Mouse (Mus musculus) heart, embryonic 10.5 days (tissue): ENCODE results near the gene Dmrta2. TPM values are rescaled to one million over a fixed set of nuclear protein-coding genes. Genes with fewer than 3 reads are reported as not detected.

ENCODE experiments used
- DNase-seq: peaks from one replicate; pipeline ENCODE4 v3.0.0-alpha.2; 2017; ENCODE audit warnings: low spot score
- H3K27ac ChIP-seq: fragments of 300-500 bp; sonication (generic); 2 replicates; pipeline ENCODE4 v1.5.1; 2016; ENCODE audit warnings: mild to moderate bottlenecking
- H3K27me3 ChIP-seq: fragments of 300-500 bp; sonication (generic); 2 replicates; pipeline ENCODE4 v1.6.1; 2016; ENCODE audit warnings: mild to moderate bottlenecking; ENCODE audit not compliant: poor library complexity, insufficient read depth, severe bottlenecking
- H3K36me3 ChIP-seq: fragments of 300-500 bp; sonication (generic); 2 replicates; pipeline ENCODE4 v1.6.1; 2016; ENCODE audit warnings: mild to moderate bottlenecking, moderate library complexity
- H3K4me1 ChIP-seq: fragments of 300-500 bp; sonication (generic); 2 replicates; pipeline ENCODE4 v1.6.1; 2016; ENCODE audit warnings: mild to moderate bottlenecking
- H3K4me3 ChIP-seq: fragments of 300-500 bp; sonication (generic); 2 replicates; pipeline ENCODE4 v1.5.1; 2016; ENCODE audit warnings: mild to moderate bottlenecking, moderate library complexity
- H3K9me3 ChIP-seq: fragments of 300-500 bp; sonication (generic); 2 replicates; pipeline ENCODE4 v1.6.1; 2016; ENCODE audit warnings: mild to moderate bottlenecking, moderate library complexity
- WGBS: fragments of 180-500 bp; shearing (Covaris S2); methylation state at CpG from one replicate; pipeline ENCODE4 v1.1.7; 2016; 5-methylcytosine and 5-hydroxymethylcytosine counted together
- polyA plus RNA-seq: library from polyadenylated mRNA; unstranded; fragments of >200 nt; fragmentation: Nextera tagmentation; extraction: Ambion mirVana; gene quantifications from 2 replicates; pipeline ENCODE4 v1.2.1, GENCODE M21; 2016

Gene Dmrta2
- 0.11 and 0.15 TPM in 2 replicates for polyA plus RNA-seq

DNA sequence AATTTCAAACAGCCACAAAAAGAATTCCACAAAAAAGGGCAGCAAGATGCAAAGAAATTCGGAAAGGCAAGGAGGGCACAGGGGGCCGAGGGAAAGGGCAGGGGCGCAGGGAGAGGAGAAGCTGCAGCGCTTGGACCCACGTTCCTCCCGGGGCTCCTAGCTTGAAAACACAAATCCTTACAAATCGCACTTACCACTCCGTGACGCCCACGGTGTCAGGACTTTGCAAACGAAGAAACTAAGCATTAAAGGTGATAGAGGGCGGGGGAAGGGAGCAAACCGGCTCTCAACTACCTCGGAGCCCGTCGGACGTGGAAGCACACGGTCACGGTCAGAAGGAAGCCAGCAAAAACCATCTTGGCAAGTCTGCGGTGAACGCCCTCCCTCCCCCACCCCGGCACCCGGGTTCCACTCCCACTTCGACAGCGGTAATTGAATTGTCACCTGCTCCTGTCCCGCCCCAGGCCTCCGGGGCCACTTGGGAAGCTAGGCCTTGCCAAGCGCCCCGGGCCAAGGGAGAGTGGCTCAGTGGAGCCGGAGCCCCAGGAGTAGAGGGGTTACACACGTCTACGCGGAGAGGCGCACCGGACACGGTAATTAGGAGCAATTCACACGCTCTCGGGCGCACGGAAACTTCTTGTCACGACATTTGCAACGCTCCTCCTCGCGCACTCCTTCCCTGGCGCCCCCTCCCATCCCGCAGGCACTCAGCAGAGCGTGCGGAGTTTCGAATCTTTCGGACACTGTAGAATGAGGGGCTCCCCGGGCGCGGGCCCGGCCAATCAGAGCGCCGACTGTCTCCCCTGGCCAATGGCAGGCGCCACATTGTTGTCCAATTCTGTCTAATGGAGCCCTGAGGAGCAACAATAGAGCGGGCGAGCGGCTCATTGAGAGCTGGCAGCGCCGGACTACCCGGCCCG is at the start of gene Dmrta2:
TSS of gene Dmrta2 (plus strand) at position 906 of the 920 bp plus-strand sequence.
- peaks cover 100% of the 10 kb centered on the region for H3K27me3 ChIP-seq
- H3K4me1 ChIP-seq = peaks cover 39% of the 10 kb centered on the region
- H3K4me3 ChIP-seq = peak within 1 kb of the TSS; percentile 65
- no peaks in the 10 kb centered on the region for H3K36me3 ChIP-seq
- under 1% methylated on average over 64 of the region's 64 CpGs for WGBS
- no peaks in the 10 kb centered on the region for H3K9me3 ChIP-seq
- DNase-seq = no peak
- H3K27ac ChIP-seq = peak within 1 kb of the TSS; percentile 67; the same call in 1 of the 2 replicates

DNA sequence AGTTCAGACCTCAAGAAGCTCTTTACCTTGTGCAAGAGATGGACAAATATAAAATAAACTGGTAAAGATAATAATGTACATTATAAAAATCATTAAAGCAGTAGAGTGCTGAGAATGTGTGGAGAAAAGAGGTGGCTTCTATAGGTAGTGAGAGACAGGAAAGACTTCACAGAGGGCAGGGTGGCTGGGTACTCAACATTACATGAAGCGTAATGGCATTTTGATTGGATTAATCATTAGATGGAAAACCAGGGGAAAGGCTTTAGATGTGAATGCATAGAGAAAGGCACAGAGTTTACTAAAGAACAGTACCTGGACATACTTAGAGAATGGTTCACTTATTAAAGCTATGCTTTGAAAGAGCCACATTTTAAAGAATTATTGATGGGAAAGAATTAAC is 48.8 kb upstream of the Dmrta2 start:
- H3K27me3 ChIP-seq = no peaks in the 10 kb centered on the region
- no peak for DNase-seq
- no peaks in the 10 kb centered on the region for H3K36me3 ChIP-seq
- WGBS = 94% methylated on average over 1 of the region's 1 CpGs
- H3K9me3 ChIP-seq = no peaks in the 10 kb centered on the region
- no peaks in the 10 kb centered on the region for H3K4me1 ChIP-seq
- H3K4me3 ChIP-seq = no peak overlapping the region
- no peak overlapping the region for H3K27ac ChIP-seq

DNA sequence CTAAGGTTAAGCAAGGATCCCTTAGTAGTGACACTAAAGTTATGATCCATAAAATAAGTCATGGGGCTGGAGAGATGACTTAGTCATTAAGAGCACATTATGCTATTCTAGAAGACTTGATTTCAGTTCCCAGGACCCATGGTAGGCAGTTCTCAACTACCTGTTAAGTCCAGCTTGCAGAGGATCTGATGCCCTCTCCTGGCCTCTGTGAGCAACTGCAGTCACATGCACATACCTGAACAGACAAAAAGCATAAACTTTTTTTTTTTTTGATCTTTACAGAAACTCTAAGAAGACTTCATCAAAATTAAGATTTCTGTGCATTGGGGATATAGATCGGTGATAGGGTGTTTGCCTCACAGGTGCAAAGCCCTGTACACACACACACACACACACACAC is 47.4 kb upstream of the Dmrta2 start:
- WGBS = 90% methylated on average over 1 of the region's 1 CpGs
- no peaks in the 10 kb centered on the region for H3K27me3 ChIP-seq
- H3K9me3 ChIP-seq = no peaks in the 10 kb centered on the region
- H3K36me3 ChIP-seq = peaks cover 2% of the 10 kb centered on the region; the same call in 1 of the 2 replicates
- no peaks in the 10 kb centered on the region for H3K4me1 ChIP-seq
- DNase-seq = no peak
- H3K4me3 ChIP-seq = no peak overlapping the region
- H3K27ac ChIP-seq = no peak overlapping the region

DNA sequence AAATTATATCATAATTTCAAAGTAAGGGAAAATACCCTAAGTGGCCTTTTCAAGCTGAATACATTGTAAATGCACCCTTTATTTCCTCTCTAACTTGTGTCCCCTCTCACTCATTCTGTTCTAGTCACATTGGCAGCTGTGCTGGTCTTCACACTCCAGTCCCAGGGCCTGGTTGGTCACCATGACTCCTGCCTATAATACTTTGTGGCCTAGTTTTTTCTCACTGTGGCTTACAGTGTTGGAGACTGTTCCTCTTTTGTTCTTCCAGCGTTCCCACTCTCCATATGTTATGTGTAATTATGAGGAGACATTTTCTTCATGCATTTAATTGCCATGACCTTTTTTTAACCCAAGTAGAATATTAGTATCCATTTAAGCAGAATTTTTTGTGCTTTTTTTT is 46.9 kb upstream of the Dmrta2 start:
- H3K27ac ChIP-seq = no peak overlapping the region
- peaks cover 5% of the 10 kb centered on the region; the same call in 1 of the 2 replicates for H3K36me3 ChIP-seq
- no peaks in the 10 kb centered on the region for H3K4me1 ChIP-seq
- no peak for DNase-seq
- no peaks in the 10 kb centered on the region for H3K27me3 ChIP-seq
- WGBS = 90% methylated on average over 1 of the region's 1 CpGs
- no peak overlapping the region for H3K4me3 ChIP-seq
- H3K9me3 ChIP-seq = no peaks in the 10 kb centered on the region

DNA sequence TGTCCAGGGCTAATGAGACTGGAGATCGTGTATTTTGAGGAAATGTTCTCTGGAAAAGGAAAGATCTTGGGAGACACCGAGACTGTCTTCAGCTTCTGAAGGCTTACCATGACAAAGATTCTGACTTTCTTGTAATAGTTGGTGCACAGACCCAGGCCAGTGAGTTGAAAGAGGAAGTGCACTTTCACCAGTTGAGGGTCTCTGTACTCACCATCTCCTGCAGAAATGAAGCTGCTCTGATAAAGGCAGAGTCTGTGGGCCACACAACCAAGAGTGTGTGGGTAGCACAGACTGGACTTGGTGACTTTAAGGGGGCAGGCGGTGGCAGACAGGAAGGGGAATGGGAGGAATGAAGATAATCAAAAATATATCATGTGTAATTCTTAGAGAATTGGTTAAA is 41.3 kb upstream of the Dmrta2 start:
- peaks cover 5% of the 10 kb centered on the region; the same call in 1 of the 2 replicates for H3K36me3 ChIP-seq
- 93% methylated on average over 3 of the region's 3 CpGs for WGBS

DNA sequence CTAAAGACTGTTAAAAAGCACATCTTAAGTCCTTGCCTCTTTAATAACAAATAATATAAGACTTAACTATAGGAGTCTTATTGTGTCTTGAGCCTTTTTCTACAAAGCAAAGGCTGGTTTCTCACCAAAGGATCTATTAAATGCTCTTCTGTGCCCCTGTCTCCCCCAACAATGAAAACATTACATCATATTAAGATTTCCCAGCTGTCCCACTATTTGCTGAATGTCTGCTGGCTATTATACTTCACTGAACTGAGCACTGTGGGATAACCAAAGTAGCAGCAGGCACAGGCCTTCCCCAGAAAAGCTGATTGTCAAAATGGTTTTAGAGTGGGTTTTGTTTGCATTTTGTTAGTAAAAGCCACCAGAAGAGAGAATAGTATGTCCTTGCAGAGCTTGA is 38.6 kb upstream of the Dmrta2 start:
- Histone ChIP-seq H3K27me3 (no peaks in the 10 kb centered on the region), H3K4me1 (no peaks in the 10 kb centered on the region), H3K9me3 (no peaks in the 10 kb centered on the region), H3K27ac (no peak overlapping the region), H3K36me3 (peaks cover 5% of the 10 kb centered on the region; the same call in 1 of the 2 replicates), H3K4me3 (no peak overlapping the region)
- DNase-seq = no peak

More for the DNA sequence above, 41.3 kb upstream of the Dmrta2 start:
- H3K27me3 ChIP-seq = no peaks in the 10 kb centered on the region
- DNase-seq = no peak
- no peaks in the 10 kb centered on the region for H3K4me1 ChIP-seq
- H3K27ac ChIP-seq = no peak overlapping the region
- H3K4me3 ChIP-seq = no peak overlapping the region
- H3K9me3 ChIP-seq = no peaks in the 10 kb centered on the region

DNA sequence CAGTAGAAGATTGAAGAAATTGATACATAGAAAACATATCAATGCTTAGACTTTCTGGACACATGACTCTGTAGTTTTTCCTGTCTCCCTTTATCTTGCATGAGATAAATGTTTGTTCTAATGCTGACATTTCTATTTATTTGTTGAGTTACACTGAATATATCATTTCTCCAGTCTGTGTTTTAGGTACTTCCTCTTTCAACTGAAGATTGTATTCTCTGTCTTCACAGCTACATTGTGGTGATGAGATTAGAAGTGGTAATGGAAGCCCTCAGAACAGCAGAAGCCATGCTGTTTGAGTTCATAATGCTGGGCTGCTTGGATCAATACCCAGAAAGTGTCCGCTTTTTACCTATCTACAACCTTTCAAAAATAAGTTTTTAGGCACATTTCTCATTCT is 32.3 kb upstream of the Dmrta2 start:
- Histone ChIP-seq H3K27me3 (no peaks in the 10 kb centered on the region), H3K27ac (no peak overlapping the region), H3K36me3 (no peaks in the 10 kb centered on the region; the same call in 1 of the 2 replicates), H3K9me3 (no peaks in the 10 kb centered on the region), H3K4me1 (0 out of 2 replicates have a peak, but pooled peaks cover 3% of the 10 kb centered on the region), H3K4me3 (no peak overlapping the region)
- 98% methylated on average over 1 of the region's 1 CpGs for WGBS
- DNase-seq = no peak

DNA sequence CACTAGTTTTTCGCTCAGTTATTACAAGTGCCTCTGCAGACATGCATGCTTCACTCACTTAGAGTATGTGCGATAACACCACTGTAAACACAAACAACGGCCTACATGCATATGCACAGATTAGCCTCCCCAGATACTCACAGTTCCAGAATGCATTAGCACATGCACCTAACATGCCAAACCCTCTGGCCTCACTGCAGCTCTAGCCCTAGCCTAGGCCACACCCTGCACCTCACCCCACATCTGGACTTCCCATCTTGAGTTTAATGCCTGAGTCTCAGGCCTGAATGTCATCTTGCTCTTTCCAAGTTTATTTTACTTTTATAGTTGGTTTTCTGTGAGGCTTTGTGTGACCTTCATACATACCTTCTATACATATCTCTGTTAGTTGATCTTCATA is 28.5 kb upstream of the Dmrta2 start:
- H3K36me3 ChIP-seq = no peaks in the 10 kb centered on the region
- no peak for DNase-seq
- H3K9me3 ChIP-seq = no peaks in the 10 kb centered on the region
- H3K4me1 ChIP-seq = 0 out of 2 replicates have a peak, but pooled peaks cover 3% of the 10 kb centered on the region
- no peak overlapping the region for H3K27ac ChIP-seq
- WGBS = 94% methylated on average over 3 of the region's 3 CpGs
- H3K27me3 ChIP-seq = no peaks in the 10 kb centered on the region
- no peak overlapping the region for H3K4me3 ChIP-seq

DNA sequence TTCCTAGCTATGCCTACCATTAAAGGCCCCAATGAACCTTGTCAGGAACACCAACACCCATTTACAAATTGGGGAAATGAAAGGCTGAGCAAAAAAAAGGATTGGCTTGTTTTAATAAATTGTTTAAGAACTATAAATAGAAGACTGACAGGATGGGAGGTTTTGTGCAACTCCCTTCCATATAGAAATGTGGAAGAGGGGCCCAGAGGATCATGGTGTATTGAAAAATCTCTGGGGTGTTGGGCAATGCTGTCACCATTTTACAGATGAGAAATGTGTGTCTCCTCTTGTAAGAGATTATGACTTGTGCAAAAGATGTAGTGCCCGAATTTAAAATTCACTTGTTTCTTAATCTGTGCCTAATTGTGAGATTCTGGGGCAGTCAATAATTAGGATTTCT is 24.3 kb upstream of the Dmrta2 start:
- Histone ChIP-seq H3K27ac (no peak overlapping the region), H3K4me1 (no peaks in the 10 kb centered on the region), H3K4me3 (no peak overlapping the region), H3K36me3 (no peaks in the 10 kb centered on the region), H3K9me3 (no peaks in the 10 kb centered on the region), H3K27me3 (no peaks in the 10 kb centered on the region)
- 83% methylated on average over 1 of the region's 1 CpGs for WGBS
- DNase-seq = no peak

DNA sequence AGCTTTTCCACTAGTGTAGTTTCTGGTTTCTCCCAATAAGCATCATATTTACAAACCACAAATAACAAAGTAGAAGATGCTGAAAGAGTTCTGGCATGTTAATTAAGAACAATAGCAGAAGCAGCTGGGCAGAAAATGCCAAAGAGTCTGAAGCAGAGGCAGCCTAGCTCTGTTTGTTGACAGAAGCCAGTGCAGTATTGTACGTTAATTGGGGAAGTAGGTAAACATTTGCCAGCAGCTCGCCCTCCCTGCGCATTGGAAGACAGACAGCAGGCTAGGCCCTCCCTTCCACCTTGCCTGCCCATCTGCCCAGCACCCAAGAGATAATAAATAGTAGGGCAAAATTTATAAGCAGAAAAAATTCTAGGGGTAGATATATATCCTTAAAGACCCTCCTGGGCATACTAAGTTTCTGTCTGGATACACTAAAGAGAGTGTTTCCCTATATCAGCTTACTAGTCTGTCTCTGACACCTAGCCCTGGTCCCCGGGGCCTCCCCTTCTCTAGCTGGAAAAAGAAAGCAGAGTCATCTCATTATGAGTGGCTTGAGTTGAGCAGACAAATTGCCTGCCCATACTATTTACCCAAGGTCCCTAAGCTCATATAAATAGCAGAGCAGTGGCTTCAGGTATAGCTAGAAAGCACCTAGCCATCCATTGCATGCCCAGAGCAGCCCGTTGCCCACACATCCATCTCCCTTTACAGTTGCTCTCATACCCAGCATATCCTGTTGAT is 17.5 kb upstream of the Dmrta2 start:
- Histone ChIP-seq H3K36me3 (peaks cover 10% of the 10 kb centered on the region; the same call in 1 of the 2 replicates), H3K9me3 (no peaks in the 10 kb centered on the region), H3K27me3 (no peaks in the 10 kb centered on the region), H3K27ac (no peak overlapping the region), H3K4me3 (no peak overlapping the region), H3K4me1 (no peaks in the 10 kb centered on the region)
- 78% methylated on average over 5 of the region's 5 CpGs for WGBS
- DNase-seq = no peak

DNA sequence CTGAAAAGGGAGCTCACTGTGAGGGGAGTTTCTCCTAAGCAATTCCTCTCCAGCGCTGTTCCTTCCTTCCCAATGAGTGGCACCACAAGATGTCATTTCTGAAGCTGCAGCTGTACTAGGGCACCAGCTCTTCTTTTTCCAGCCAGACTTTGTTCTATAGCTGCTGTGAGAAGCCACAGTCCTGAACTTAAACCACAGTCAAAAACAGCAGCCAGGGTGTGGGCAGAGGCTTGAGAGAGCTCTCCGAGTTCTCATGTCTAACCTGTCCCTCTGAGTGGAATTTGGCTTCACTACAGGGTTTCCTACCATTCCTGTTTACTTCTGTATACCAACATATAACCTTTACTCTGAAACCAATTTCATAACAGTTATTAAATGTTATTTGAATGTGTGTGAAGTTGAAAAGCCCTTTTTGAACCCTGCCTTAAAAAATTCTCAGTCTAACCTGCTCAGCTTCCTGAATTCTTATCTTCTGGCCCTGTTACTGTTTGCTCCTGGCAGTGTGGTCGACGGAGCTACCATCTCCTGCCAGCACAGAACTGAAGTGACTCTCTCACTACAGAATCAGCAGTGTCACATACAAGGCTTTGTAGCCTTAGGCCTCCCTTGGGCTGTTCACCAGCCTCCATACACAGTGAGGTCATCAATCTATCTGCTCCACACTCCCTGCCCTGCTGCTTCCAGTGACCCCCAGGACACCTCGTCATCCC is 14.1 kb upstream of the Dmrta2 start:
- no peaks in the 10 kb centered on the region for H3K9me3 ChIP-seq
- no peak overlapping the region for H3K4me3 ChIP-seq
- no peak overlapping the region for H3K27ac ChIP-seq
- peaks cover 10% of the 10 kb centered on the region; the same call in 1 of the 2 replicates for H3K36me3 ChIP-seq
- no peaks in the 10 kb centered on the region for H3K27me3 ChIP-seq
- no peak for DNase-seq
- WGBS = 70% methylated on average over 5 of the region's 5 CpGs
- H3K4me1 ChIP-seq = no peaks in the 10 kb centered on the region

DNA sequence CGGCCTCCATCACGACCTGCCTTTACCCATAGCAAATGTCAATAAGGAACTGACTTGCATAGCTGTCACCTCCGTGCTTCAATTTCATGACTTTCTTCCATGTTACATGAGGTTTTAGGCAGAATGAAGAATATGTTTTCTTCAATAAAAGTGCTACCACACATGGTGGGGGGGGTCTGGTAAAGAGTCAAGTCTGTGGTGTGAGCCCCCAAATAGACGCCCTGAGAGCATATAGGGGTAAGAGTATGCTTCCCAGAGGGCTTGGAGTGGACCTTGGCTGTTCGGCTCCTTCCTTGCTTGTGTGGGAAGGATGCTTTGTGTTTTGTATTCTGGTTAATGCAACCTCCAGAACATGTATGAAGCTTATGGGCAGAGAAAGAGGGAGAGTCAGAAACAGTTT is 8.3 kb upstream of the Dmrta2 start:
- DNase-seq = no peak
- Histone ChIP-seq H3K4me3 (no peak overlapping the region), H3K27ac (no peak overlapping the region), H3K4me1 (peaks cover under 1% of the 10 kb centered on the region; the same call in 1 of the 2 replicates), H3K27me3 (peaks cover 43% of the 10 kb centered on the region), H3K36me3 (no peaks in the 10 kb centered on the region), H3K9me3 (no peaks in the 10 kb centered on the region)
- 74% methylated on average over 5 of the region's 5 CpGs for WGBS
